Mouse (Mus musculus) heart, postnatal 0 days (tissue): Measurements from ENCODE around the gene Toporsl.

ENCODE experiments used
- CTCF ChIP-seq: IDR thresholded peaks from 2 replicates; pipeline ENCODE4 v1.5.1; 2016; ENCODE audit warnings: antibody characterized with exemption, control low read depth, low read depth
- EP300 ChIP-seq: IDR thresholded peaks from 2 replicates; pipeline ENCODE4 v1.6.1; 2016; ENCODE audit warnings: antibody characterized with exemption, low read depth

- TF ChIP-seq CTCF = no peak
- TF ChIP-seq EP300 = no peak
These were observed 38.9 kb downstream of the Toporsl start for GRCm38 (mm10) chr4:52634986-52635385.
